Mouse (Mus musculus) hindbrain, embryonic 15.5 days (tissue): ENCODE results near the gene Tpp2. TPM values are rescaled to one million over a fixed set of nuclear protein-coding genes. Genes with fewer than 3 reads are reported as not detected.

Experiments
- ATAC-seq: fragments of 200-750 bp; cut with Nextera tagmentation; 2 replicates; pipeline ENCODE4 v1.8.0; 2017; ENCODE audit warnings: low read depth, moderate number of reproducible peaks, moderate TSS enrichment; ENCODE audit not compliant: low FRiP score
- H3K27ac ChIP-seq: fragments of 300-500 bp; sonication (generic); replicated peaks from 2 replicates; pipeline ENCODE4 v1.5.1; 2015; ENCODE audit warnings: mild to moderate bottlenecking, inconsistent platforms
- H3K27me3 ChIP-seq: fragments of 300-500 bp; sonication (generic); 2 replicates; pipeline ENCODE4 v1.6.1; 2015; ENCODE audit warnings: control low read depth, inconsistent platforms
- H3K36me3 ChIP-seq: fragments of 300-500 bp; sonication (generic); 2 replicates; pipeline ENCODE4 v1.6.1; 2015; ENCODE audit warnings: control low read depth, inconsistent platforms
- H3K4me1 ChIP-seq: fragments of 300-500 bp; sonication (generic); replicated peaks from 2 replicates; pipeline ENCODE4 v1.6.1; 2015; ENCODE audit warnings: control low read depth, inconsistent platforms
- H3K4me2 ChIP-seq: fragments of 300-500 bp; sonication (generic); 2 replicates; pipeline ENCODE4 v1.6.1; 2015; ENCODE audit warnings: moderate library complexity, mild to moderate bottlenecking, inconsistent platforms
- H3K4me3 ChIP-seq: fragments of 300-500 bp; sonication (generic); 2 replicates; pipeline ENCODE4 v1.5.1; 2015; ENCODE audit warnings: mild to moderate bottlenecking, inconsistent platforms
- H3K9ac ChIP-seq: fragments of 300-500 bp; sonication (generic); 2 replicates; pipeline ENCODE4 v1.6.1; 2015; ENCODE audit warnings: inconsistent platforms
- H3K9me3 ChIP-seq: fragments of 300-500 bp; sonication (generic); 2 replicates; pipeline ENCODE4 v1.6.1; 2016; ENCODE audit warnings: control low read depth, inconsistent platforms
- WGBS: fragments of 180-500 bp; shearing (Covaris S2); methylation state at CpG from one replicate; pipeline ENCODE4 v1.1.7; 2015; 5-methylcytosine and 5-hydroxymethylcytosine counted together
- polyA plus RNA-seq: library from polyadenylated mRNA; unstranded; fragments of >200 nt; fragmentation: Nextera tagmentation; extraction: Ambion mirVana; gene quantifications from 2 replicates; pipeline ENCODE4 v1.2.1, GENCODE M21; 2015

Tpp2 gene
- polyA plus RNA-seq, 1 experiment from 2014 or later, result 54.7 TPM

DNA sequence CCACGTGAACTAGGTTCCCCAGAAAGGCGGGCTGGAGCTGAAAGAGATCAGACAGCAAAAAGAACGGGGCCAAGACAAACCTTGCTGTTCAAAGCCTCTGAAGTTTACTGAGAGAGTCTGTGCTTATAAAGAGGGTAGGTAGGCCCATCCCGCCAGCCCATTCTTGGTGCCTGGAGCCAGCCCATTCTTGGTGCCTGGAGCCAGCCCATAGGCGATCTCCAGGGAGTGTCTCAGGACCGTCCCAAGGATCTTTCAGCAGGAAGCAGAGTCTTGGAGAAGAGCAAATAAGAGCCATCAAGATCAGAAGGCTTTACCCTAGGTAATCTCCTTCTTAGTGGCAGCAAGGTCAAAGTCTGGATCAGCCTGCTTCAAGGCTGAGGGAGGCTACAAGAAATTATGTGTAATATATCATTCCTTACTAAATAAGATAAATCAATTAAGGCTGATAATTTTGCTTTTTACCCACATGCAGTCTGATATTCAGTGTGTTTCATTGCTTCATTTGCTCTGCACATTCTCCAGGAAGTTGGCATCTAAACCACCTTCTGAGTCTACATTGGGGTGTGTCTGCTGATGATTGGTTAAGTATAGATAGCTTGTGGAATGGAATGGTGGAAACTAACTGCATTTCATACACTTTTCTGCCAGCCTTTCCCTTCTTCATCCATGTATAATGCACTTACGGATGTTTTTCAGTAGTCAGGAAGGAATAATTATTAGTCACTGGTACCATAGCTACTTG is 8.2 kb downstream of the Tpp2 start:
- no peak for ATAC-seq
- H3K27ac ChIP-seq, result no peak overlapping the region
- no peak overlapping the region for H3K9ac ChIP-seq
- H3K4me3 ChIP-seq, result no peak overlapping the region
- no peak overlapping the region for H3K4me2 ChIP-seq
- WGBS, result 94% methylated on average over 7 of the region's 7 CpGs
- H3K36me3 ChIP-seq, result peaks cover 22% of the 10 kb centered on the region
- peaks cover 2% of the 10 kb centered on the region; the same call in 1 of the 2 replicates for H3K4me1 ChIP-seq
- H3K27me3 ChIP-seq, result no peaks in the 10 kb centered on the region
- no peaks in the 10 kb centered on the region for H3K9me3 ChIP-seq

- Histone ChIP-seq H3K9ac (no peak overlapping the region), H3K4me1 (no peaks in the 10 kb centered on the region), H3K4me2 (no peak overlapping the region), H3K27me3 (no peaks in the 10 kb centered on the region), H3K36me3 (peaks cover 22% of the 10 kb centered on the region), H3K4me3 (no peak overlapping the region), H3K9me3 (no peaks in the 10 kb centered on the region), H3K27ac (no peak overlapping the region)
- 97% methylated on average over 2 of the region's 2 CpGs for WGBS
- ATAC-seq, result no peak
Measured at GRCm38 (mm10) chr1:43942814-43943213, 9.4 kb downstream of the Tpp2 start.

DNA sequence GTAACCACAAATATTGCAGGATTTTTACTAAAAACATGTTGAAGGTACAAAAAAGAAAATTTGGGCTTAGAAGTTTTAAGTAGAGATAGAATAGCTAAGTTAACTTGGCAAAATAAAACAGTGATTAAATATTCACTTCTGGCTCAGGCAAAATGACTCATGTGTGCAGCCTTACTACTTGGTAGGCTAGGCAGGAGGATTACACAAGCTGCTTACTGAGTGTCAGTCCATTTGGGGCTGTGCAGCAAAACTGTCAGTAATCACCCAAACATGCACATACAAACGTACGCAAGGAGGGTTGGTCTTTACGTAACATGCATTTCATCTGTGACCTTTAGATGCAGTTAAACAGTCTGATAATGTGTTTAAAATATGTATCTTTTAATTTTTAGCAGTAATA is 20.2 kb downstream of the Tpp2 start:
- 95% methylated on average over 3 of the region's 3 CpGs for WGBS
- no peaks in the 10 kb centered on the region for H3K4me1 ChIP-seq
- H3K27ac ChIP-seq, result no peak overlapping the region
- ATAC-seq, result no peak
- no peak overlapping the region for H3K9ac ChIP-seq
- H3K4me2 ChIP-seq, result no peak overlapping the region
- H3K9me3 ChIP-seq, result no peaks in the 10 kb centered on the region
- H3K27me3 ChIP-seq, result no peaks in the 10 kb centered on the region
- no peak overlapping the region for H3K4me3 ChIP-seq
- peaks cover 35% of the 10 kb centered on the region for H3K36me3 ChIP-seq

DNA sequence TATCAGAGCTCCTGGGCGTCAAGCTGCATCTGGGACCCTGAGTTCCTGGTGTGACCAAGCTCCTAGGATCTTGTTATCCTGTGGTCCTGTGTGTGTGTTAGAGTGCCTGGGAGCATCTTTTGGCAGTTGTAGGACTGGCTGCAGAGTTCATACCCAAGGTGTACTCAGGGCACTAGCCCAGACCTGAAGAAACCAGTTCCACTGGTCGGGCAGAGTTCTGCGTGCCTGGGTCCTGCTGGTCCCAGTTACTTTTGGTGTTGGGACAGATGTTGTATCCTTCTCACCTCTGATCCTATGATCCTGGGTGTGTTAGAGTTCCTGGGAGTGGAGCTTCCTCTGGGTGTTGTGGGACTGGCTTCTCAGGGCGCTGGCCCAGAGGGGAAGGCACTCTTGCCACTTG is 30.9 kb downstream of the Tpp2 start:
- ATAC-seq, result no peak
- Histone ChIP-seq H3K4me3 (no peak overlapping the region), H3K27ac (no peak overlapping the region), H3K4me1 (no peaks in the 10 kb centered on the region), H3K27me3 (no peaks in the 10 kb centered on the region), H3K9ac (no peak overlapping the region), H3K36me3 (peaks cover 49% of the 10 kb centered on the region), H3K9me3 (no peaks in the 10 kb centered on the region), H3K4me2 (no peak overlapping the region)
- WGBS, result 96% methylated on average over 4 of the region's 4 CpGs

GRCm38 (mm10) chr1:43966756-43967155 is 33.3 kb downstream of the Tpp2 start:
- Histone ChIP-seq H3K4me1 (no peaks in the 10 kb centered on the region), H3K9me3 (no peaks in the 10 kb centered on the region), H3K27ac (no peak overlapping the region), H3K4me2 (no peak overlapping the region), H3K27me3 (no peaks in the 10 kb centered on the region), H3K9ac (no peak overlapping the region), H3K4me3 (no peak overlapping the region), H3K36me3 (peaks cover 44% of the 10 kb centered on the region)
- WGBS, result 91% methylated on average over 4 of the region's 4 CpGs
- no peak for ATAC-seq

- Histone ChIP-seq H3K4me1 (no peaks in the 10 kb centered on the region), H3K36me3 (peaks cover 43% of the 10 kb centered on the region)
- 89% methylated on average over 3 of the region's 3 CpGs for WGBS
Measured at GRCm38 (mm10) chr1:43969361-43969760, 35.9 kb downstream of the Tpp2 start.

GRCm38 (mm10) chr1:43971089-43971488 is 37.6 kb downstream of the Tpp2 start:
- Histone ChIP-seq H3K9ac (no peak overlapping the region), H3K36me3 (peaks cover 51% of the 10 kb centered on the region), H3K4me3 (no peak overlapping the region), H3K4me2 (no peak overlapping the region), H3K4me1 (no peaks in the 10 kb centered on the region), H3K27me3 (no peaks in the 10 kb centered on the region), H3K27ac (no peak overlapping the region), H3K9me3 (no peaks in the 10 kb centered on the region)
- WGBS, result 88% methylated on average over 3 of the region's 3 CpGs
- ATAC-seq, result no peak

More at GRCm38 (mm10) chr1:43969361-43969760, 35.9 kb downstream of the Tpp2 start:
- no peak overlapping the region for H3K27ac ChIP-seq
- no peaks in the 10 kb centered on the region for H3K9me3 ChIP-seq
- H3K27me3 ChIP-seq, result no peaks in the 10 kb centered on the region
- no peak overlapping the region for H3K4me3 ChIP-seq
- H3K9ac ChIP-seq, result no peak overlapping the region
- ATAC-seq, result no peak
- H3K4me2 ChIP-seq, result no peak overlapping the region

GRCm38 (mm10) chr1:43996914-43997589 is 63.6 kb downstream of the Tpp2 start:
- H3K4me2 ChIP-seq, result no peak overlapping the region
- no peaks in the 10 kb centered on the region for H3K9me3 ChIP-seq
- 98% methylated on average over 4 of the region's 4 CpGs for WGBS
- H3K27me3 ChIP-seq, result no peaks in the 10 kb centered on the region
- no peaks in the 10 kb centered on the region for H3K4me1 ChIP-seq
- H3K4me3 ChIP-seq, result no peak overlapping the region
- no peak overlapping the region for H3K9ac ChIP-seq
- H3K36me3 ChIP-seq, result peaks cover 54% of the 10 kb centered on the region
- ATAC-seq, result no peak
- H3K27ac ChIP-seq, result no peak overlapping the region

GRCm38 (mm10) chr1:44004513-44004912 is 71.1 kb downstream of the Tpp2 start:
- Histone ChIP-seq H3K4me1 (no peaks in the 10 kb centered on the region), H3K4me2 (no peak overlapping the region), H3K36me3 (peaks cover 26% of the 10 kb centered on the region), H3K9ac (no peak overlapping the region), H3K27me3 (no peaks in the 10 kb centered on the region), H3K9me3 (no peaks in the 10 kb centered on the region), H3K27ac (no peak overlapping the region), H3K4me3 (no peak overlapping the region)
- ATAC-seq, result no peak
- WGBS, result 98% methylated on average over 2 of the region's 2 CpGs

GRCm38 (mm10) chr1:44015556-44015955 is 82.1 kb downstream of the Tpp2 start:
- no peak overlapping the region for H3K9ac ChIP-seq

GRCm38 (mm10) chr1:44019934-44020333 is 86.5 kb downstream of the Tpp2 start, which contains the start of gene Mettl21c:
Gene Mettl21c (minus strand): TSS chr1:44020034.
- ATAC-seq, result no peak
- no peak within 1 kb of the TSS for H3K4me2 ChIP-seq
- no peaks in the 10 kb centered on the region for H3K4me1 ChIP-seq
- H3K27ac ChIP-seq, result no peak within 1 kb of the TSS
- no peak within 1 kb of the TSS for H3K4me3 ChIP-seq
- no peak within 1 kb of the TSS for H3K9ac ChIP-seq
- H3K9me3 ChIP-seq, result no peaks in the 10 kb centered on the region
- H3K27me3 ChIP-seq, result no peaks in the 10 kb centered on the region
- H3K36me3 ChIP-seq, result no peaks in the 10 kb centered on the region

More at GRCm38 (mm10) chr1:44015556-44015955, 82.1 kb downstream of the Tpp2 start:
- H3K4me1 ChIP-seq, result no peaks in the 10 kb centered on the region
- H3K36me3 ChIP-seq, result no peaks in the 10 kb centered on the region
- whole genome bisulfite sequencing, result 90% methylated on average over 2 of the region's 2 CpGs
- H3K4me3 ChIP-seq, result no peak overlapping the region
- no peak overlapping the region for H3K4me2 ChIP-seq
- no peaks in the 10 kb centered on the region for H3K9me3 ChIP-seq
- no peak for ATAC-seq
- no peak overlapping the region for H3K27ac ChIP-seq
- H3K27me3 ChIP-seq, result no peaks in the 10 kb centered on the region

DNA sequence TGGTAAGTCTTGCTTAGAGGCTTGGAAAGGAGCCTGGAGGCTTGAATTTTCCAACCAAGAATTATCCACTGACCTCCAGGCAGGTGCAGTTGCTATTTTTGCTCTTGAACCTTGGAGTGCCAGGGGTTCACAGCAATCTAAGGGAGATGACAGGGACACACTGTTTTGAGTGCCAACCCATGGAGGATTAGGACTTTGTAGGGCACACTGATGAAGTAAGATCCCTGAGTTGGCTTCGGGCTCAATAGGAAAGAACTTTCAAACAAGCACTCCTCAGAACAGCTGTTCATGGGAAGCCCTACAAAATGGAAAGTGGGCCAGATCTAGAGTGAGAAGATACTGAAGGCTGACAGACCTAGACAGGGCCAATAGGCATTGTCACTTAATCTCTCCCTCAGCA is 89.2 kb downstream of the Tpp2 start:
- Histone ChIP-seq H3K4me3 (no peak overlapping the region), H3K27ac (no peak overlapping the region), H3K9ac (no peak overlapping the region), H3K27me3 (no peaks in the 10 kb centered on the region), H3K9me3 (no peaks in the 10 kb centered on the region), H3K4me1 (no peaks in the 10 kb centered on the region), H3K36me3 (no peaks in the 10 kb centered on the region), H3K4me2 (no peak overlapping the region)
- ATAC-seq, result no peak
- WGBS, result 83% methylated on average over 1 of the region's 1 CpGs
